Mouse (Mus musculus) embryonic facial prominence, embryonic 15.5 days (tissue): ENCODE data around the gene Ptms. TPM values are rescaled to one million over a fixed set of nuclear protein-coding genes. Genes with fewer than 3 reads are reported as not detected.

ENCODE experiments used
- ATAC-seq: fragments of 200-750 bp; cut with Nextera tagmentation; 2 replicates; pipeline ENCODE4 v1.8.0; 2017; ENCODE audit warnings: low read depth, moderate TSS enrichment; ENCODE audit not compliant: insufficient number of reproducible peaks, low FRiP score, low TSS enrichment
- H3K27ac ChIP-seq: fragments of 300-500 bp; sonication (generic); replicated peaks from 2 replicates; pipeline ENCODE4 v1.5.1; 2015; ENCODE audit warnings: mild to moderate bottlenecking, inconsistent platforms
- H3K27me3 ChIP-seq: fragments of 300-500 bp; sonication (generic); 2 replicates; pipeline ENCODE4 v1.6.1; 2015; ENCODE audit warnings: inconsistent platforms
- H3K36me3 ChIP-seq: fragments of 300-500 bp; sonication (generic); 2 replicates; pipeline ENCODE4 v1.6.1; 2015; ENCODE audit warnings: mild to moderate bottlenecking, inconsistent platforms
- H3K4me1 ChIP-seq: fragments of 300-500 bp; sonication (generic); 2 replicates; pipeline ENCODE4 v1.6.1; 2015; ENCODE audit warnings: inconsistent platforms
- H3K4me2 ChIP-seq: fragments of 300-500 bp; sonication (generic); replicated peaks from 2 replicates; pipeline ENCODE4 v1.6.1; 2015; ENCODE audit warnings: mild to moderate bottlenecking, inconsistent platforms
- H3K4me3 ChIP-seq: fragments of 300-500 bp; sonication (generic); replicated peaks from 2 replicates; pipeline ENCODE4 v1.5.1; 2015; ENCODE audit warnings: mild to moderate bottlenecking, inconsistent platforms
- H3K9ac ChIP-seq: fragments of 300-500 bp; sonication (generic); 2 replicates; pipeline ENCODE4 v1.6.1; 2015; ENCODE audit warnings: inconsistent platforms
- H3K9me3 ChIP-seq: fragments of 300-500 bp; sonication (generic); replicated peaks from 2 replicates; pipeline ENCODE4 v1.6.1; 2016; ENCODE audit warnings: inconsistent platforms
- WGBS: fragments of 180-500 bp; shearing (Covaris S2); methylation state at CpG from one replicate; pipeline ENCODE4 v1.1.7; 2015; 5-methylcytosine and 5-hydroxymethylcytosine counted together
- polyA plus RNA-seq: library from polyadenylated mRNA; unstranded; fragments of >200 nt; fragmentation: Nextera tagmentation; extraction: Ambion mirVana; gene quantifications from 2 replicates; pipeline ENCODE4 v1.2.1, GENCODE M21; 2015

Ptms gene
- 355 and 368 TPM in 2 replicates for polyA plus RNA-seq

DNA sequence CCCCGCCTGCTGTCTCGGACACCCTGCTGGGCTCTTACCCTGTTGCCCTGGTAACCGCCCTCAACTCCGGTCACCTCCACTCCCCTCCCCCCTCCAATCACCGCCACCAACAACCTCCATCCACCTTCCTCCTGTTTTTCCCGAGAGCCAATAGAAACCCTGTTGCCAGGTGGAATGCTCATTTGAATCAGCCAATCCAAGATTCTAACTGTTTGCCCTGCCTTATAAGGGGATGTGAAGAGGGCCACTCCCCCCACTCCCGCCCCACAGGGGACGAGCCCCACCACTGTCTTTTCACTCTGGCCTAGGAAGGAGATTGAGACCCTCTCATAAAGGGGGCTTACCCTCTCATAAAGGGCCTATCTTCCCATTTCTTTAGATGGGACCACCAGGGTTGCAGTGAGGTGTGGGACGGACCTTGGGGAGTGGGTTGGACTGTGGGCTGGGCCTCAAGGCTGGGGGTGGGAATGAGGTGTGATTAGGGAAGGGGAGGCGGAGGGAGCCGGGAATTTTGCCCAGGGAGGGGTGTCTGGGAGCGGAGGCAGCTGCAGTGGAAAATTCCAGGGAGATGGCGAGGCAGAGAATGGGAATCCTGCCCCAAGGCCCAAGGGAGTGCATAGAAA, at the start of gene Ptms:
Gene Ptms (minus strand): TSS at position 409 of the 623 bp plus-strand sequence.
- H3K4me3 ChIP-seq: peak within 1 kb of the TSS; percentile 89
- peaks cover 47% of the 10 kb centered on the region for H3K4me1 ChIP-seq
- 1% methylated on average over 13 of the region's 13 CpGs for WGBS
- H3K27ac ChIP-seq: peak within 1 kb of the TSS; percentile 100
- ATAC-seq: peak; percentile 83
- H3K9me3 ChIP-seq: no peaks in the 10 kb centered on the region
- no peaks in the 10 kb centered on the region for H3K27me3 ChIP-seq
- H3K36me3 ChIP-seq: peaks cover 3% of the 10 kb centered on the region
- peak within 1 kb of the TSS; percentile 89 for H3K4me2 ChIP-seq
- H3K9ac ChIP-seq: no peak within 1 kb of the TSS

DNA sequence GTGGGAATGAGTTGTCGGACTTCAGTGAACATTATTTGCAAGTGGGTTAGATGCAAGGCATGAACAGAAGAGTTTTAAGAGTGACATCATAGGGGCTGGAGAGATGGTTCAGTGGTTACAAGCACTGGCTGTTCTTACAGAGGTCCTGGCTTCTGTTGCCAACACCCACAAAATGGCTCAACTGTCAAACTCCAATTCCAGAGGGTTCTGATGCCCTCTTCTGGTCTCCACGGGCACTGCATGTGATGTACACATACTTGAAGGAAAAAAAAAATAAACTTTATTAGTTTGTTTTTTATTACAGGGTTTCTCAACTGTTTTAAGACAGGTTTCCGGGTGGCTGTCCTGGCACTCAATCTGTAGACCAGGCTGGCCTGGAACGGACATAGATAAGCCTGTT, 47.9 kb upstream of the Ptms start:
- no peak overlapping the region for H3K9ac ChIP-seq
- WGBS: 78% methylated on average over 4 of the region's 4 CpGs
- H3K4me3 ChIP-seq: no peak overlapping the region
- H3K4me2 ChIP-seq: no peak overlapping the region
- ATAC-seq: no peak
- H3K27me3 ChIP-seq: no peaks in the 10 kb centered on the region
- H3K27ac ChIP-seq: no peak overlapping the region
- no peaks in the 10 kb centered on the region for H3K36me3 ChIP-seq
- H3K9me3 ChIP-seq: no peaks in the 10 kb centered on the region
- H3K4me1 ChIP-seq: peaks cover 10% of the 10 kb centered on the region

DNA sequence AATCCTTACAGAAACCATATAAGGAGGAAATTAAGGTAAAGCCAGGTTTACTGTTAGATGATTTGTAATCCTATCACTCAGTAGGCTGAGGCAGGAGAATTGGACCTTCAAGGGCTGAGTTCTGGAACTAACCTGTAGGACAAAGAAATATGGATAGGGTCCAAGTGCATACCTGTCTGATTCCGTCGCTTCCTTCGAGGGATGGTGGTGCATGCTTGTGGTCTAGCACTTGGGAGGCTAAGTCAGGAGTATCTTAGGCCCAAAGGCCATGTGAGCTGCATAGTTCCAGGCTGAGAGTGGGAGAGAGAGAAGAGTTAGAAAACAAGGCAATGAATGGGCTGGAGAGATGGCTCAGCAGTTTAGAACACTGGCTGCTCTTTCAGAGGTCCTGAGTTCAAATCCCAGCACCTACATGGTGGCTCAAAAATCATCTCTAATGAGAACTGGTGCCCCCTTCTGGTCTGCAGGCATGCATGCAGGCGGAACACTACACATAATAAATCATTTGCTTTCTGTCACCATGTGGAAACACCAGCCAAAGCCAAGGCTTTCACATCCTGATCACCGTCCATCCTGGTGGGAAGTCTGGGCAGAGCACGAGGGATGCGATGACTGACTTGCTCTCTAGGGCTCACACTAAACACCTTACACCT, 46.7 kb upstream of the Ptms start:
- ATAC-seq: no peak
- no peaks in the 10 kb centered on the region for H3K9me3 ChIP-seq
- peaks cover 10% of the 10 kb centered on the region for H3K4me1 ChIP-seq
- H3K27ac ChIP-seq: no peak overlapping the region
- WGBS: 97% methylated on average over 7 of the region's 7 CpGs
- peak overlapping the region; percentile 88 for H3K4me2 ChIP-seq
- no peaks in the 10 kb centered on the region for H3K27me3 ChIP-seq
- peaks cover 11% of the 10 kb centered on the region; the same call in 1 of the 2 replicates for H3K36me3 ChIP-seq
- H3K9ac ChIP-seq: 0 out of 2 replicates have a peak overlapping the region, but pooled peaks have one; percentile 90
- H3K4me3 ChIP-seq: peak overlapping the region; percentile 84

DNA sequence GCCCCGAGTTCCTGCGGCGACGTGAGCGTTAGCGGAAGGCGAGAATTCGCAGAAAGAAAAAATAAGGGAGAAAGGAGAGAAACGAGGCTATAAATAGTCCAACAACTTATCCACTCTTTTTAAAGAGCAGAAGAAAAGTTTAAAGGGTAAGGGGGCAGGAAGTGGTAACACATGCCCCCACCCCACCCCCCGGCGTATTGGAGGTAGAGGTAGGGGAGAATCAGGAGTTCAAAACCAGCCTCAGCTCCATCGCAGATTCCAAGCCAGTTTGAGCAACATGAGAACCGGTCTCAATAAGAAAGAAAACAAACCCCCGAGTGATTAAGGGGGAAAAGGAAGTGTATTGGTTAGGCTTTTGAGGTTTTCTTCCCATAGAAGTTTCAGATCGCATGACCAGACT, 45.8 kb upstream of the Ptms start:
- Histone ChIP-seq H3K4me1 (peaks cover 10% of the 10 kb centered on the region), H3K9ac (peak overlapping the region; percentile 90), H3K9me3 (no peaks in the 10 kb centered on the region), H3K36me3 (peaks cover 17% of the 10 kb centered on the region), H3K27ac (peak overlapping the region; percentile 94), H3K4me3 (peak overlapping the region; percentile 84), H3K4me2 (peak overlapping the region; percentile 88), H3K27me3 (no peaks in the 10 kb centered on the region)
- no peak for ATAC-seq
- WGBS: 12% methylated on average over 15 of the region's 15 CpGs

DNA sequence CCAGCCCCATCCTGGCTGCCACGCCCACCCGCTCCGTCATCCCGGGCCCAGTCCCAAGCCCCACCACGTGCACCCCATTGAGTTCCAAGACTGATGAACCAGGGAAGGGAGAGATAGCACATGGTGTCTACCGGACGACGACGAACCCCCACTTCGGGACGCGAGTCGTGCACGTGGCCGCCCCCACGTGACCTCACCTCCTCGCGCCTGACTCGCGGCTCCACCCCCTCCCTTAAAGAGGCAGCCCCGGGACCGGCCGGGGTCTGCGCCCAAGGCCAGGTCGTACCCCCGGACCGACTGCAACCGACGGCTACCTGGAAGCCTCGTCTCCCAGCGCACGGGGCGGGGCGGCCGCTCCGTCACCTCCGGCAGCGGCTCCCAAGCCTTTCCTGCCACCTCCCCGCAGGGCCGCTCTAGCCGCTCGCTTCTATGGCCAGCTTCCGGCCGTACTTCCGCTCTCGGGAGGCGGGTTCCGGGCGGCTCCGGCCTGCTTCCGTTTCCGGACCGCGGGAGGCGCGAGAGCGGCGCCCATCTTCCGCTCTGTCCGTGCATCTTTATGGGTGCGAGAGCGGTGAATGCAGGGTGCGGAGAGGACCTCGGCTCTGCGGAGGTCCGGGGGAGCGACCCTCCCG, 45.3 kb upstream of the Ptms start, which contains the start of gene Cops7a:
Gene Cops7a (minus strand): TSS at position 451 of the 632 bp plus-strand sequence.
- H3K9ac ChIP-seq: peak within 1 kb of the TSS; percentile 90
- ATAC-seq: peak; percentile 94
- no peaks in the 10 kb centered on the region for H3K9me3 ChIP-seq
- H3K36me3 ChIP-seq: peaks cover 23% of the 10 kb centered on the region
- peaks cover 10% of the 10 kb centered on the region for H3K4me1 ChIP-seq
- H3K4me2 ChIP-seq: peak within 1 kb of the TSS; percentile 88
- peak within 1 kb of the TSS; percentile 84 for H3K4me3 ChIP-seq
- H3K27ac ChIP-seq: peak within 1 kb of the TSS; percentile 94
- no peaks in the 10 kb centered on the region for H3K27me3 ChIP-seq
- under 1% methylated on average over 68 of the region's 68 CpGs for WGBS

DNA sequence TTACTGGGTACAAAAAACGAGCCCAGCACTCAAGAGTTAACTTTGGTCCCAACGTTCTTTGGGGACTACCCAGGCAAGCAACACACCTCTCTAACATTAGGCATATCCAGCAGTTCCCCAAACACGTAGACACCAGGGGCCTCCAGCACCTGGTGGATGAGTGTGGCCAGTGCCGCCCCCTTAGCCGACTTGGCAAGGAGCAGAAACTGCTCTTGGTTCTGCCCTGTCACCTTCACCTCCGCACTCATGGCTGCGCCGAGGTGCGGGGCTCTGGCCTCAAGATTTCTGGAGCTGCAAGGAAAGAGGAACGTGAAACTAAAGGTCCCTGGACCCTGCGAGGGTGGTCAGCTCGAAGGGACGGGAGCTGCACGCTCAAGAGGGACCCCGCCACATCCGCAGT, 44.7 kb upstream of the Ptms start:
- H3K27ac ChIP-seq: peak overlapping the region; percentile 94
- ATAC-seq: no peak
- peak overlapping the region; percentile 90 for H3K9ac ChIP-seq
- peak overlapping the region; percentile 84 for H3K4me3 ChIP-seq
- H3K9me3 ChIP-seq: no peaks in the 10 kb centered on the region
- peaks cover 28% of the 10 kb centered on the region for H3K36me3 ChIP-seq
- 27% methylated on average over 16 of the region's 16 CpGs for WGBS
- H3K27me3 ChIP-seq: no peaks in the 10 kb centered on the region
- H3K4me2 ChIP-seq: peak overlapping the region; percentile 88
- peaks cover 10% of the 10 kb centered on the region for H3K4me1 ChIP-seq

DNA sequence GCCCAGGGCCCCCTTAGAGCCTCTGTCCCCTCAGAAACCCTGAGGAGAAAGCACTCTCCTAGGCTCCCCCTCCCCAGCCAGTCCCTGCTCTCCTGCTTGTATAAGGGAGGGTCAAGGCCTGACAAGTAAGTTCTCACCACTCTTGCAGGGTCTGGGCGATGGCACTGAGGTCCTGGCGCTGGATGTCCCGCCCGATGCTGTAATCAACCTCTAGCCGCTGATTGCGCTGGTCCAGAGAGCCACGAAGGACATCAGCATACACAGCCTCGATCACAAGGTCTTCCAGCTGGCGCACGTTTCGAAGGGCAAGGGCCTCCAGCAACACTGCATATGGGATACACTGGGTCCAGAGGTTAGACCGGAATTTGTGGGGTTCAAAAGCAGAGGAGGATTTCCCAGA, 41.1 kb upstream of the Ptms start:
- H3K4me1 ChIP-seq: peaks cover 10% of the 10 kb centered on the region
- no peak overlapping the region for H3K27ac ChIP-seq
- peaks cover 58% of the 10 kb centered on the region for H3K36me3 ChIP-seq
- no peak for ATAC-seq
- no peak overlapping the region for H3K4me3 ChIP-seq
- no peaks in the 10 kb centered on the region for H3K27me3 ChIP-seq
- H3K9me3 ChIP-seq: no peaks in the 10 kb centered on the region
- no peak overlapping the region for H3K4me2 ChIP-seq
- 93% methylated on average over 12 of the region's 12 CpGs for WGBS
- no peak overlapping the region for H3K9ac ChIP-seq

DNA sequence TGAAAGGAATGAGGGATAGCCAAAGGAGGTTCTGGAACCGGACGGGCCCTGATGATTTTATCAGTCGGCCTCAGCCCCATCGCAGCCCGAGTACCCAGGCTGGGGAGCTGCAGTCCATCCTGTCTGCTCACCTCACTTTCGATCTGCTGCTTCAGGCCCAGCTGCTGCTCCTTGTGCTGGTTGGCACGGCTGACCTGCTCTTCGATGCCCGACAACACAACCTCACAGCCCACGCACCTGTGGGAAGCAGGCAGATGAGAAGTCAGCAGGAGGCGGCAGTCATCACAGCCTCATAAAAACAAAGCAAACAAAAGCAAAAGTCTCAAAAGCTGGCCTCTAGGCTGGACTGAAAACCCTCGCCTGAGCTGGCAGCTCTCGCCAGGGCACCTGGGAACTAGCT, 40.1 kb upstream of the Ptms start:
- 91% methylated on average over 13 of the region's 13 CpGs for whole genome bisulfite sequencing
- Histone ChIP-seq H3K4me2 (no peak overlapping the region), H3K9me3 (no peaks in the 10 kb centered on the region), H3K4me1 (peaks cover 9% of the 10 kb centered on the region), H3K4me3 (no peak overlapping the region), H3K9ac (no peak overlapping the region), H3K27ac (no peak overlapping the region), H3K36me3 (peaks cover 67% of the 10 kb centered on the region), H3K27me3 (no peaks in the 10 kb centered on the region)
- ATAC-seq: no peak

DNA sequence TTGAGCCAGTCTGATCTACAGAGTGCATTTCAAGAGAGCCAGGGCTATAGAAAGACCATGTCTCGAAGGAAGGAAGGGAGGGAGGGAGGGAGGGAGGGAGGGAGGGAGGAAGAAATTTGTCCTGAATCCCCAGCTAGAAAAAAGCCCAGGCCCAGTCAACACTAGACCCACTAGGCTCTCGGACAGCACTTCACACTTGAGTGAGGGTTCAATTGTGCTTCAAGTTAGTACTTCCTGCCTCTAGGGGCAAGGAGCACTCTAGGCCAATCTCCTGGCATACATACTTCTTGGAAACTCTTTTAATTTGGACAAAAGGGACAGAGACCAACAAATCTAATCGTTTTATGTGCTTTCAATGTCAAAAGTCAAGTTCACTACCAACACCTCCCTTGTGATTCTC, 38.2 kb upstream of the Ptms start:
- 93% methylated on average over 3 of the region's 3 CpGs for WGBS
- Histone ChIP-seq H3K9ac (no peak overlapping the region), H3K27ac (no peak overlapping the region), H3K4me2 (no peak overlapping the region), H3K4me1 (no peaks in the 10 kb centered on the region), H3K36me3 (peaks cover 67% of the 10 kb centered on the region), H3K4me3 (no peak overlapping the region), H3K9me3 (no peaks in the 10 kb centered on the region), H3K27me3 (no peaks in the 10 kb centered on the region)
- no peak for ATAC-seq

DNA sequence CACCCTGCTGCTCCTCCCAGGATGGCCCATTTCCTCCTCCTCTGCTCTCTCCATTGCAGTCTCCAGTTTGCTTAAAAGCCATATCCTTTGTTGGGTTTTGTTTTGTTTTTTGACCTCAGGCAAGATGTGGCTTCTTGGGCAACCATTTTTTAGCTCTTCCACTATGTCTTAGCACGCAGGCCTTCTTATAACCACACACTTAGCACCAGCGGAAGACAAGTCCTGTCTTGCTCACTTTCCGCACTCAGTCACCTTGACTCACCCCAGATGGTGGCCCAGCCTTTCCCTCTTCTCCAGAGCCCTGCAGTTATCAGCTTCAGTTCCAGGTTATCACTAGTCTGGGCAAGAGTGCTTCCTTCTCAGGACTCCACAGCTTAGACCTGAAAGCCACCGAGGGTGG, 35.3 kb upstream of the Ptms start:
- peaks cover 45% of the 10 kb centered on the region for H3K36me3 ChIP-seq
- H3K4me3 ChIP-seq: no peak overlapping the region
- 80% methylated on average over 4 of the region's 4 CpGs for WGBS

DNA sequence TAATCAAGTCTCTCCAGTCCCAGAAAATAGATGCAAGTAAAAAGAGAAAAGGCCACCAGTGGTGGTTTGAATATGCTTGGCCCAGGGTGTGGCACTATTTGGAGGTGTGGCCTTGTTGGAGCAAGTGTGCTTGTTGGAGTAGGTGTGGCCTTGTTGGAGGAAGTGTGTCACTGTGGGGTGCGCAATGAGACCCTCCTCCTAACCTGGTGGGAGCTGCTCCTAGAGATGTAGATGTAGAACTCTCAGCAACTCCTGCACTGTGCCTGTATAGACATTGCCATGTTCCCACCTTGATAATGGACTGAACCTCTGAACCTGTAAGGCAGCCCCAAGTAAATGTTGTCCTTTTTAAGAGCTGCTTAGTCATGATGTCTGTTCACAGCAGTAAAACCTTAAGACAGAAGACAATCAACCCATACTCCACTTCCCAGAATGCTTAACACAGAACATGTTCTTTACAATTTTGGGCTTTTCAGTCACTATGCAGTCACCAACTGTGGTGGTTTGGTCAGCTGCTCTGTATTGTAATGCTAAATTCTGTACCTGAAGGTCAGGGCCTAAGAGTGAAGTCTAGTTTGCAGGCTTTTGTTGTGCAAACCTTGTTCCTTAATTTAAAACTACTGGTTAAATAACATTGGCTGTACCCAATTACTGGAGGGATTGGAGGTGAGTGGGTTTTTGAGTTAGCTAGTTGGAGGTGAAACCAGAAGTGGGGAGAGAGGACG, 34.2 kb upstream of the Ptms start:
- Histone ChIP-seq H3K27me3 (no peaks in the 10 kb centered on the region), H3K36me3 (peaks cover 34% of the 10 kb centered on the region), H3K4me1 (no peaks in the 10 kb centered on the region), H3K9me3 (no peaks in the 10 kb centered on the region), H3K4me3 (no peak overlapping the region), H3K27ac (no peak overlapping the region), H3K4me2 (no peak overlapping the region), H3K9ac (no peak overlapping the region)
- 85% methylated on average over 2 of the region's 2 CpGs for WGBS
- ATAC-seq: no peak

More for the DNA sequence above, 35.3 kb upstream of the Ptms start:
- H3K4me2 ChIP-seq: no peak overlapping the region
- H3K27ac ChIP-seq: no peak overlapping the region
- no peaks in the 10 kb centered on the region for H3K27me3 ChIP-seq
- no peak overlapping the region for H3K9ac ChIP-seq
- no peak for ATAC-seq
- no peaks in the 10 kb centered on the region for H3K4me1 ChIP-seq
- H3K9me3 ChIP-seq: no peaks in the 10 kb centered on the region
